Mouse (Mus musculus) left cerebral cortex, postnatal 36 days (tissue): ENCODE data around the gene Rnase9. TPM values are rescaled to one million over a fixed set of nuclear protein-coding genes. Genes with fewer than 3 reads are reported as not detected.
"Not testable (repeated sequence)": the region's sequence is repeated elsewhere in the genome, so short reads cannot be mapped to it uniquely, and the experiment has no call there.

Experiments
- DNase-seq, 2 experiments: peaks; one replicate each; pipeline ENCODE4 v3.0.0; 2021 to 2022; ENCODE audit warnings: low spot score in 2 of 2, mixed read lengths in 1 of 2
- intact Hi-C: fragments of 180-260 bp; cut with DNase I; formaldehyde crosslinking; loops from one replicate; pipeline ENCODE4 v1.15.1; 2025
- total RNA-seq, 2 experiments: library from RNA; stranded (reverse); gene quantifications; 2 replicates each; pipeline ENCODE4 v1.2.3; 2021

Gene Rnase9
- total RNA-seq, 2 experiments from 2014 or later, result not detected

GRCm38 (mm10) chr14:51054243-51055237 is 12.9 kb upstream of the Rnase9 start:
- no peak for DNase-seq
- intact Hi-C loops, result no loop called here

GRCm38 (mm10) chr14:51053176-51053575 is 11.5 kb upstream of the Rnase9 start:
- DNase-seq, result no peak
- intact Hi-C loops, result no loop called here

- intact Hi-C loops, result no loop called here
- DNase-seq, result no peak
Measured at GRCm38 (mm10) chr14:51051941-51052340, 10.3 kb upstream of the Rnase9 start.

GRCm38 (mm10) chr14:51050063-51050462 is 8.4 kb upstream of the Rnase9 start, which contains the start of gene Rnase11:
Rnase11 (minus strand) TSS chr14:51050163.
- intact Hi-C loops, result no loop called here

GRCm38 (mm10) chr14:51047846-51048245 is 6.2 kb upstream of the Rnase9 start:
- intact Hi-C loops, result no loop called here
- no peak for DNase-seq

More at GRCm38 (mm10) chr14:51050063-51050462, 8.4 kb upstream of the Rnase9 start, which contains the start of gene Rnase11:
- no peak for DNase-seq

GRCm38 (mm10) chr14:51036214-51036613 is 5.5 kb downstream of the Rnase9 start:
- no peak for DNase-seq
- intact Hi-C loops, result no loop called here

- intact Hi-C loops, result no loop called here
- no peak for DNase-seq
Measured at GRCm38 (mm10) chr14:51035206-51035605, 6.5 kb downstream of the Rnase9 start.

- intact Hi-C loops, result loop anchor here (2.0 kb wide), 1 partner anchor 69 kb away; no protein-coding TSS in a partner anchor
- DNase-seq, result no peak
Measured at GRCm38 (mm10) chr14:51027387-51028155, 14.1 kb downstream of the Rnase9 start.

- peak; percentile 19 to 42 for DNase-seq
- intact Hi-C loops, result loop anchor here (1.0 to 2.0 kb wide), 2 partner anchors 37 to 70 kb away; no protein-coding TSS in a partner anchor
Measured at GRCm38 (mm10) chr14:51026391-51027133, 15.1 kb downstream of the Rnase9 start.

GRCm38 (mm10) chr14:51024820-51025219 is 16.8 kb downstream of the Rnase9 start:
- intact Hi-C loops, result no loop called here
- DNase-seq, result no peak

GRCm38 (mm10) chr14:51023457-51023856 is 18.2 kb downstream of the Rnase9 start:
- no peak for DNase-seq
- intact Hi-C loops, result no loop called here

GRCm38 (mm10) chr14:51017256-51017655 is 24.4 kb downstream of the Rnase9 start:
- no peak for DNase-seq
- intact Hi-C loops, result no loop called here

- no peak for DNase-seq
- intact Hi-C loops, result no loop called here
Measured at GRCm38 (mm10) chr14:51015780-51016179, 25.9 kb downstream of the Rnase9 start.

- intact Hi-C loops, DNase-seq: not testable (repeated sequence)
Measured at GRCm38 (mm10) chr14:51014724-51015123, 26.9 kb downstream of the Rnase9 start.

GRCm38 (mm10) chr14:51009572-51009971 is 32.1 kb downstream of the Rnase9 start:
- intact Hi-C loops, result no loop called here
- DNase-seq, result no peak

GRCm38 (mm10) chr14:51008781-51009180 is 32.9 kb downstream of the Rnase9 start:
- DNase-seq, result no peak
- intact Hi-C loops, result no loop called here

- intact Hi-C loops, result no loop called here
Measured at GRCm38 (mm10) chr14:51007914-51008713, 33.6 kb downstream of the Rnase9 start.

GRCm38 (mm10) chr14:51007152-51007801 is 34.4 kb downstream of the Rnase9 start, which contains the start of gene Rnase10:
Rnase10 (plus strand) TSS chr14:51007751.
- DNase-seq, result no peak
- intact Hi-C loops, result no loop called here

More at GRCm38 (mm10) chr14:51007914-51008713, 33.6 kb downstream of the Rnase9 start:
- peak; percentile 42 to 52 for DNase-seq
